ENCODE assay signal across 8 mouse cellular contexts in genomic region chr13:37858066-37858501, GRCm38 (mm10).
DNase-seq lines count a peak whose midpoint lies in the region; ATAC-seq and TF ChIP-seq lines count a peak whose summit lies in the region.

No protein-coding gene starts in this region.

- no peaks in the 10 kb centered on the region for H3K36me3 ChIP-seq in kidney, embryonic 15.5 days
- no peaks in the 10 kb centered on the region for H3K36me3 ChIP-seq in heart, embryonic 15.5 days
- H3K36me3 ChIP-seq in limb, embryonic 15.5 days, result no peaks in the 10 kb centered on the region
- H3K36me3 ChIP-seq in neural tube, embryonic 12.5 days, result no peaks in the 10 kb centered on the region

- ATAC-seq in kidney, embryonic 15.5 days (replicated peaks; ENCODE audit: low FRiP score), result peak; percentile 30; the same call in 1 of the 2 replicates
- ATAC-seq in heart, embryonic 15.5 days (replicated peaks; ENCODE audit: insufficient number of reproducible peaks, insufficient read depth, low FRiP score, low read depth), result peak; percentile 44
- ATAC-seq in limb, embryonic 15.5 days (ENCODE audit: insufficient number of reproducible peaks, low FRiP score, low TSS enrichment, low read depth), result peak; percentile 15; the same call in 1 of the 2 replicates
- peak; percentile 48 for ATAC-seq in neural tube, embryonic 12.5 days (ENCODE audit: low FRiP score, low read depth)

- peak overlapping the region; percentile 90 for H3K27ac ChIP-seq in kidney, embryonic 15.5 days
- H3K27ac ChIP-seq in bone marrow macrophage, adult 2 months (ENCODE audit: insufficient read depth, low read depth, low read length), result peak overlapping the region; percentile 88
- H3K27ac ChIP-seq in heart, embryonic 15.5 days, result peak overlapping the region; percentile 82
- H3K27ac ChIP-seq in limb, embryonic 15.5 days, result peak overlapping the region; percentile 79
- H3K27ac ChIP-seq in neural tube, embryonic 12.5 days, result no peak overlapping the region

- DNase-seq in kidney, adult 11 months, result no peak
- DNase-seq in urinary bladder, postnatal 4 days (ENCODE audit: low spot score in 2 of 2), result no peak
- no peak for DNase-seq in embryo, embryonic 9.5 days (ENCODE audit: extremely low spot score)

- peak overlapping the region; percentile 94 for H3K4me2 ChIP-seq in kidney, embryonic 15.5 days
- peak overlapping the region; percentile 97 for H3K4me2 ChIP-seq in heart, embryonic 15.5 days
- H3K4me2 ChIP-seq in limb, embryonic 15.5 days, result peak overlapping the region; percentile 92
- H3K4me2 ChIP-seq in neural tube, embryonic 12.5 days (replicated peaks), result peak overlapping the region; percentile 88

- peaks cover 76% of the 10 kb centered on the region for H3K4me1 ChIP-seq in kidney, embryonic 15.5 days
- H3K4me1 ChIP-seq in bone marrow macrophage, adult 2 months (ENCODE audit: control insufficient read depth, insufficient read depth, low read length), result peaks cover 54% of the 10 kb centered on the region
- H3K4me1 ChIP-seq in heart, embryonic 15.5 days (replicated peaks), result peaks cover 66% of the 10 kb centered on the region
- H3K4me1 ChIP-seq in limb, embryonic 15.5 days, result peaks cover 56% of the 10 kb centered on the region
- H3K4me1 ChIP-seq in neural tube, embryonic 12.5 days, result peaks cover 34% of the 10 kb centered on the region

- peak overlapping the region; percentile 57 for H3K9ac ChIP-seq in kidney, embryonic 15.5 days
- H3K9ac ChIP-seq in heart, embryonic 15.5 days, result peak overlapping the region; percentile 82
- H3K9ac ChIP-seq in limb, embryonic 15.5 days, result peak overlapping the region; percentile 51
- H3K9ac ChIP-seq in neural tube, embryonic 12.5 days, result peak overlapping the region; percentile 53; the same call in 1 of the 2 replicates

- 6% methylated on average over 19 of the region's 19 CpGs for WGBS in kidney, embryonic 15.5 days
- WGBS in heart, embryonic 15.5 days, result 3% methylated on average over 19 of the region's 19 CpGs
- WGBS in limb, embryonic 15.5 days, result 2% methylated on average over 19 of the region's 19 CpGs
- WGBS in neural tube, embryonic 12.5 days, result 8% methylated on average over 19 of the region's 19 CpGs

- TF ChIP-seq CTCF in bone marrow macrophage, adult 2 months (IDR thresholded peaks at IDR 0.05; ENCODE audit: low read depth, low read length), result no peak

- TF ChIP-seq POLR2A in bone marrow macrophage, adult 2 months (IDR thresholded peaks at IDR 0.05; ENCODE audit: borderline replicate concordance, low read depth, low read length), result no peak; the same call in 1 of the 2 replicates

- peak overlapping the region; percentile 59 for H3K4me3 ChIP-seq in kidney, embryonic 15.5 days (replicated peaks)
- H3K4me3 ChIP-seq in bone marrow macrophage, adult 2 months (ENCODE audit: insufficient read depth, low read length), result peak overlapping the region; percentile 73
- H3K4me3 ChIP-seq in heart, embryonic 15.5 days, result peak overlapping the region; percentile 69
- H3K4me3 ChIP-seq in limb, embryonic 15.5 days, result peak overlapping the region; percentile 64
- H3K4me3 ChIP-seq in neural tube, embryonic 12.5 days, result peak overlapping the region; percentile 59

- H3K9me3 ChIP-seq in kidney, embryonic 15.5 days (replicated peaks), result no peaks in the 10 kb centered on the region
- no peaks in the 10 kb centered on the region for H3K9me3 ChIP-seq in heart, embryonic 15.5 days (replicated peaks)
- no peaks in the 10 kb centered on the region for H3K9me3 ChIP-seq in limb, embryonic 15.5 days
- H3K9me3 ChIP-seq in neural tube, embryonic 12.5 days, result no peaks in the 10 kb centered on the region

- H3K27me3 ChIP-seq in kidney, embryonic 15.5 days, result no peaks in the 10 kb centered on the region
- H3K27me3 ChIP-seq in heart, embryonic 15.5 days, result no peaks in the 10 kb centered on the region
- no peaks in the 10 kb centered on the region for H3K27me3 ChIP-seq in limb, embryonic 15.5 days
- no peaks in the 10 kb centered on the region for H3K27me3 ChIP-seq in neural tube, embryonic 12.5 days (replicated peaks)
